Mouse (Mus musculus) liver, postnatal 0 days (tissue): Measurements from ENCODE around the gene Agtpbp1.

ENCODE experiments used
- CTCF ChIP-seq: sonication (generic); IDR thresholded peaks from 2 replicates; pipeline ENCODE4 v1.5.1; 2016; ENCODE audit warnings: antibody characterized with exemption, low read depth
- EP300 ChIP-seq: IDR thresholded peaks from 2 replicates; pipeline ENCODE4 v1.6.1; 2016; ENCODE audit warnings: antibody characterized with exemption, low read depth, mild to moderate bottlenecking

- no peak for TF ChIP-seq CTCF
- TF ChIP-seq EP300 = no peak
These were observed 155.7 kb downstream of the Agtpbp1 start for GRCm38 (mm10) chr13:59429369-59429768.
